Mouse (Mus musculus): Measurements from ENCODE around the gene Mepe. TPM values are rescaled to one million over a fixed set of nuclear protein-coding genes. Genes with fewer than 3 reads are reported as not detected.

Gene Mepe
- total RNA-seq, 2 experiments from 2014 or later = not detected

- ATAC-seq (replicated peaks; ENCODE audit: low FRiP score, poor library complexity, severe bottlenecking) = no peak
Observed at GRCm38 (mm10) chr5:104345241-104345630, 20.1 kb downstream of the Mepe start.

GRCm38 (mm10) chr5:104351041-104351440, 25.9 kb downstream of the Mepe start:
- no peak for ATAC-seq (replicated peaks; ENCODE audit: low FRiP score, poor library complexity, severe bottlenecking)

GRCm38 (mm10) chr5:104351874-104352273, 26.7 kb downstream of the Mepe start:
- ATAC-seq (replicated peaks; ENCODE audit: low FRiP score, poor library complexity, severe bottlenecking) = no peak

- ATAC-seq (replicated peaks; ENCODE audit: low FRiP score, poor library complexity, severe bottlenecking) = no peak
Observed at GRCm38 (mm10) chr5:104357575-104357974, 32.4 kb downstream of the Mepe start.

- no peak for ATAC-seq (replicated peaks; ENCODE audit: low FRiP score, poor library complexity, severe bottlenecking)
Observed at GRCm38 (mm10) chr5:104358592-104358991, 33.5 kb downstream of the Mepe start.

- no peak for ATAC-seq (replicated peaks; ENCODE audit: low FRiP score, poor library complexity, severe bottlenecking)
Observed at GRCm38 (mm10) chr5:104359257-104359656, 34.1 kb downstream of the Mepe start.

GRCm38 (mm10) chr5:104370580-104370979, 45.5 kb downstream of the Mepe start:
- ATAC-seq (replicated peaks; ENCODE audit: low FRiP score, poor library complexity, severe bottlenecking) = no peak

GRCm38 (mm10) chr5:104371284-104371683, 46.2 kb downstream of the Mepe start:
- ATAC-seq (replicated peaks; ENCODE audit: low FRiP score, poor library complexity, severe bottlenecking) = no peak

GRCm38 (mm10) chr5:104373648-104374307, 48.6 kb downstream of the Mepe start:
- no peak for ATAC-seq (replicated peaks; ENCODE audit: low FRiP score, poor library complexity, severe bottlenecking)

GRCm38 (mm10) chr5:104374308-104374660, 49.2 kb downstream of the Mepe start:
- no peak for ATAC-seq (replicated peaks; ENCODE audit: low FRiP score, poor library complexity, severe bottlenecking)

- ATAC-seq (replicated peaks; ENCODE audit: low FRiP score, poor library complexity, severe bottlenecking) = no peak
Observed at GRCm38 (mm10) chr5:104375132-104375531, 50.0 kb downstream of the Mepe start.

- no peak for ATAC-seq (replicated peaks; ENCODE audit: low FRiP score, poor library complexity, severe bottlenecking)
Observed at GRCm38 (mm10) chr5:104376890-104377289, 51.8 kb downstream of the Mepe start.

- ATAC-seq (replicated peaks; ENCODE audit: low FRiP score, poor library complexity, severe bottlenecking) = no peak
Observed at GRCm38 (mm10) chr5:104380574-104380973, 55.4 kb downstream of the Mepe start.

GRCm38 (mm10) chr5:104381671-104382070, 56.5 kb downstream of the Mepe start:
- no peak for ATAC-seq (replicated peaks; ENCODE audit: low FRiP score, poor library complexity, severe bottlenecking)

GRCm38 (mm10) chr5:104384540-104384939, 59.4 kb downstream of the Mepe start:
- no peak for ATAC-seq (replicated peaks; ENCODE audit: low FRiP score, poor library complexity, severe bottlenecking)

- no peak for ATAC-seq (replicated peaks; ENCODE audit: low FRiP score, poor library complexity, severe bottlenecking)
Observed at GRCm38 (mm10) chr5:104385521-104385920, 60.4 kb downstream of the Mepe start.

GRCm38 (mm10) chr5:104386908-104387307, 61.8 kb downstream of the Mepe start:
- ATAC-seq (replicated peaks; ENCODE audit: low FRiP score, poor library complexity, severe bottlenecking) = no peak

Other genes with a start within 250 kb of the Mepe start
- gene Gm17660, start 247.7 kb upstream of the Mepe start, total RNA-seq (2015; ENCODE audit: low replicate concordance) = not detected in 2 replicates
- gene Gm17660, start 247.7 kb upstream of the Mepe start, total RNA-seq (2017; ENCODE audit: low replicate concordance) = not detected in 2 replicates
- gene Sparcl1, start 211.6 kb upstream of the Mepe start, total RNA-seq (2015; ENCODE audit: low replicate concordance) = not detected in 2 replicates
- not detected in 2 replicates for gene Sparcl1, start 211.6 kb upstream of the Mepe start, total RNA-seq (2017; ENCODE audit: low replicate concordance)
- not detected in 2 replicates for gene Dspp, start 154.6 kb upstream of the Mepe start, total RNA-seq (2015; ENCODE audit: low replicate concordance)
- not detected in 2 replicates for gene Dspp, start 154.6 kb upstream of the Mepe start, total RNA-seq (2017; ENCODE audit: low replicate concordance)
- not detected in 2 replicates for gene Dmp1, start 122.7 kb upstream of the Mepe start, total RNA-seq (2015; ENCODE audit: low replicate concordance)
- gene Dmp1, start 122.7 kb upstream of the Mepe start, total RNA-seq (2017; ENCODE audit: low replicate concordance) = not detected in 2 replicates
- gene Ibsp, start 26.2 kb upstream of the Mepe start, total RNA-seq (2015; ENCODE audit: low replicate concordance) = 2.9 and 10.8 TPM in 2 replicates
- gene Ibsp, start 26.2 kb upstream of the Mepe start, total RNA-seq (2017; ENCODE audit: low replicate concordance) = 2.4 and 12.1 TPM in 2 replicates
- gene Spp1, start 109.8 kb downstream of the Mepe start, total RNA-seq (2015; ENCODE audit: low replicate concordance) = 1.3 and 14.8 TPM in 2 replicates
- gene Spp1, start 109.8 kb downstream of the Mepe start, total RNA-seq (2017; ENCODE audit: low replicate concordance) = 2.4 and 3.3 TPM in 2 replicates
- gene Pkd2, start 134.1 kb downstream of the Mepe start, total RNA-seq (2015; ENCODE audit: low replicate concordance) = not detected in 2 replicates
- 0.90 and 1.2 TPM in 2 replicates for gene Pkd2, start 134.1 kb downstream of the Mepe start, total RNA-seq (2017; ENCODE audit: low replicate concordance)
- 5.9 and 6.1 TPM in 2 replicates for gene BC005561, start 183.0 kb downstream of the Mepe start, total RNA-seq (2015; ENCODE audit: low replicate concordance)
- 4.2 and 5.2 TPM in 2 replicates for gene BC005561, start 183.0 kb downstream of the Mepe start, total RNA-seq (2017; ENCODE audit: low replicate concordance)

All from erythroid progenitor cell, adult 5-6 weeks (primary cell).